Mouse (Mus musculus) liver, embryonic 14.5 days (tissue): Measurements from ENCODE around the gene Larp6.

Source experiments
- CTCF ChIP-seq: IDR thresholded peaks from 2 replicates; pipeline ENCODE4 v1.5.1; 2016; ENCODE audit warnings: antibody characterized with exemption, low read depth, control low read depth
- EP300 ChIP-seq: IDR thresholded peaks from 2 replicates; pipeline ENCODE4 v1.6.1; 2016; ENCODE audit warnings: antibody characterized with exemption, low read depth

DNA sequence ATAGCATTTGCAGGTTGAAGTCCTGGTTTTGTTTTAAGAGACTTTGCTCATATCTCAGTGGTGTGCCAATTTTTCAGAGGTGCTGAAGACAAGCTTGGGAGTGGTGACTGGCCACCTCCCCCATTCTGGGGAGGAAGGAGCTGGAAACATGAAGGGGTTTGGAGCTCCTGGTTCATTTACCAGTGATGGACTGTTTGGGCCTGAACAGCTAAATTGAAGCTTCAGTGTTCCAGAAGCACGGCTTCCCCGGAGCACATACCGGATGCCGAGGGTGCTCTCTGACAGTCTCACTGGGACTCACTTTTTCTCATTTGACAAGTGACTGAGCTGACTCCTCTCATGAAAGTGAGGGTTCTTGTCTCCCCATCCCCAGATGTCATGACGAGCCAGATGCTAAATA, 4.2 kb upstream of the Larp6 start:
- TF ChIP-seq CTCF, result no peak
- TF ChIP-seq EP300, result no peak
